Mouse (Mus musculus) lung, adult 2 months (tissue): ENCODE measurements around the gene Lsm12.

Experiments
- CTCF ChIP-seq: fragments of 200-500 bp; IDR thresholded peaks from 2 replicates; pipeline ENCODE4 v1.5.1; 2011; ENCODE audit warnings: mild to moderate bottlenecking, low read length, control low read depth; ENCODE audit not compliant: insufficient read depth
- POLR2A ChIP-seq: fragments of 200-500 bp; IDR thresholded peaks from 2 replicates; pipeline ENCODE4 v1.6.1; 2011; ENCODE audit warnings: low read depth, mild to moderate bottlenecking, control low read depth, low read length, borderline replicate concordance; ENCODE audit errors: extremely low read depth

DNA sequence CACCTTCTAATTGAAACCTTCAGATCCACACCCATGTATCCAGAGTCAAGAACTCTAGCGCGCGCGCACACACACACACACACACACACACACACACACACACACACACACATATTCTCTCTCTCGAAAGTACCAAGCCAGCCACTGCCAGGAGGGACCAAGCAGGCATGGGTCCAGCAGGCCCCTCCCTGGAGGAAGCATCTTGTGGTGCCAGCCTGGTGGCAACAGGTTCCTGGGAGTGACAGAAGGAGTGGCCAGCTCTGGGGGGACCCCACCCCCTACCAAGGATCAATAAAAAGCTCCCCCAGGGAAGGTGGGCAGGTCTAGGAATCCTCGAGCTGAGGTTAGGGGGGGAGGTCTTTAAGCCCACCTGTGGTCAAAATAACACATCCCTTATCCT, 32.3 kb upstream of the Lsm12 start:
- TF ChIP-seq CTCF = no peak
- no peak for TF ChIP-seq POLR2A
